Mouse (Mus musculus) erythroblast, embryonic 14.5 days (primary cell): ENCODE data around the gene Wbp1.

ENCODE experiments used
- GATA1 ChIP-seq: IDR thresholded peaks from 2 replicates; pipeline ENCODE4 v1.6.1; 2012; ENCODE audit warnings: low read length, inconsistent platforms, mixed read lengths
- TAL1 ChIP-seq: IDR thresholded peaks from 3 replicates; pipeline ENCODE4 v1.6.1; 2012; ENCODE audit warnings: low read length, inconsistent platforms, mixed read lengths

DNA sequence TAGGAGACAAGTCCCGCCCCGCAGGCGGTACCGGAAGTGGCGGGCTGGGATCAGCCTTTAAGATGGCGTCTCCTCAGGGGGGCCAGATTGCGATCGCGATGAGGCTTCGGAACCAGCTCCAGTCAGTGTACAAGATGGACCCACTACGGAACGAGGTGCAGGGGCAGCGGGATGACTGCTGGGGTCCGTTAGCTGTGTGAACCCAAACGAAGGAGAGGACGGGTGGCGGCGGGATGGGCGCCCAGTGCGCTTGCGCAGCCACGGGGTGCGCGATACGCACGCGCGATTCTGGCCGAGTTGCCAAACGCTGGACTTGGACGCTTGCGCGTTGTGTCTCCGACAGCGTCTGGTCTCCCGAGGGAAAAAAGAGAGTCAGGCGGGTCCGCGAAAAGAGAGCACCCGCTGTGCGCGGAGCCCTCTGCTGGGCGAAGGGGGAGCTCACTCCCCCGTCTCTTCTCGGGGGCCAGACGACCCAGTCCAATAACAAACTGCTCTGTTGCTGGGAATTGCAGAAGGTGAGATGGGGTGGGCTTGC lies 43.0 kb downstream of the Wbp1 start:
- TF ChIP-seq GATA1 (peak; percentile 63), TAL1 (no peak)
